Mouse (Mus musculus) liver, adult 2 months (tissue): ENCODE results near the gene Ctdsp2. TPM values are rescaled to one million over a fixed set of nuclear protein-coding genes. Genes with fewer than 3 reads are reported as not detected.

Experiments used
- DNase-seq: peaks from one replicate; pipeline ENCODE4 v3.0.0-alpha.2; 2011; ENCODE audit warnings: low read depth, low spot score; ENCODE audit errors: extremely low read depth
- H3K27ac ChIP-seq: fragments of 200-500 bp; replicated peaks from 2 replicates; pipeline ENCODE4 v1.5.1; 2012; ENCODE audit warnings: low read depth, mild to moderate bottlenecking, control low read depth, inconsistent platforms, low read length; ENCODE audit not compliant: insufficient read depth
- H3K27me3 ChIP-seq: fragments of 200-500 bp; 2 replicates; pipeline ENCODE4 v1.6.1; 2012; ENCODE audit warnings: mild to moderate bottlenecking, moderate library complexity, low read length, inconsistent platforms; ENCODE audit not compliant: control insufficient read depth, insufficient read depth
- H3K36me3 ChIP-seq: fragments of 200-500 bp; 2 replicates; pipeline ENCODE4 v1.6.1; 2012; ENCODE audit warnings: low read length, inconsistent platforms; ENCODE audit not compliant: control insufficient read depth, insufficient read depth
- H3K4me1 ChIP-seq: fragments of 200-500 bp; 2 replicates; pipeline ENCODE4 v1.6.1; 2011; ENCODE audit warnings: low read length; ENCODE audit not compliant: control insufficient read depth, insufficient read depth
- H3K4me3 ChIP-seq: fragments of 200-500 bp; 2 replicates; pipeline ENCODE4 v1.5.1; 2011; ENCODE audit warnings: low read depth, mild to moderate bottlenecking, control low read depth, low read length, moderate library complexity; ENCODE audit not compliant: insufficient read depth
- H3K79me2 ChIP-seq: fragments of 200-500 bp; 2 replicates; pipeline ENCODE4 v1.6.1; 2012; ENCODE audit warnings: inconsistent platforms, mild to moderate bottlenecking, low read length, moderate library complexity; ENCODE audit not compliant: control insufficient read depth, insufficient read depth
- H3K9ac ChIP-seq: fragments of 200-500 bp; 2 replicates; pipeline ENCODE4 v1.6.1; 2012; ENCODE audit warnings: low read depth, mild to moderate bottlenecking, control low read depth, inconsistent platforms, low read length
- CTCF ChIP-seq: fragments of 200-500 bp; IDR thresholded peaks from 2 replicates; pipeline ENCODE4 v1.5.1; 2011; ENCODE audit warnings: low read depth, low read length, control low read depth
- POLR2A ChIP-seq: fragments of 200-500 bp; IDR thresholded peaks from 2 replicates; pipeline ENCODE4 v1.6.1; 2011; ENCODE audit warnings: low read length, control low read depth; ENCODE audit not compliant: insufficient read depth; ENCODE audit errors: extremely low read depth
- WGBS: fragments of 180-500 bp; shearing (Covaris S2); methylation state at CpG from one replicate; pipeline ENCODE4 v1.1.7; 2018; 5-methylcytosine and 5-hydroxymethylcytosine counted together
- polyA plus RNA-seq: library from polyadenylated mRNA; depleted of rRNA; stranded (reverse); fragments of >200 nt; gene quantifications from 2 replicates; pipeline ENCODE4 v1.2.3, GENCODE M21; 2012
- total RNA-seq: library from RNA; depleted of rRNA; stranded (reverse); fragments of >200 nt; gene quantifications from 2 replicates; pipeline ENCODE4 v1.2.3, GENCODE M21; 2014

Gene Ctdsp2
- total and polyA plus RNA-seq, 2 experiments = 18.4 to 29.3 TPM

DNA sequence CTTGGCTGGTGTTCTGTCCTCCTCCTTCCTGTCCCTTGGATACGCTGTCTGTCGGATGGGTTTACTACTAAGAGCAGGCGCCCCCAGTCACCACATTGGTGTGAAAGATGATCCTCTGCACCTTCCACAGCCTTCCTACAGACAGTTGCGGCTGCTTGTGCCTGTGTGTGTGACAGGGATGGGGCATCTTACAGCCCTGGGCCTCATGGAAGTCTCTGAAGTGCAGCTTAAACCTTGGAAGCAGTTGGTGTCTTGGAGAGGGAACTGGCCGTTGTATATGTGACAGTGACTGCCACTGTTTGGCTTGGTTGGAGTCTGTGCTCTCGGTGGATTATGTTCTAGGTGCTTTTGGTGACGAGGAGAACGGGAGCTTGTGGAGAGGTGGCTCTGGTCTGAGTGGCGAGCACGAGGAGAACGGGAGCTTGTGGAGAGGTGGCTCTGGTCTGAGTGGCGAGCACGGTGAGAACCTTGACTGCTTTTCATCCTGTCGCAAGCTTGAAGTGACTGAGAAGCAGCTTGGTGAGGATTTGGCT, 4.7 kb downstream of the Ctdsp2 start:
- Histone ChIP-seq H3K27ac (peak overlapping the region; percentile 1; the same call in 1 of the 2 replicates), H3K36me3 (no peaks in the 10 kb centered on the region), H3K4me1 (peaks cover 60% of the 10 kb centered on the region), H3K79me2 (peaks cover 87% of the 10 kb centered on the region), H3K9ac (peak overlapping the region; percentile 15), H3K27me3 (no peaks in the 10 kb centered on the region), H3K4me3 (peak overlapping the region; percentile 5; the same call in 1 of the 2 replicates)
- no peak for TF ChIP-seq POLR2A
- TF ChIP-seq CTCF = no peak
- WGBS = 20% methylated on average over 14 of the region's 14 CpGs
- DNase-seq = no peak

DNA sequence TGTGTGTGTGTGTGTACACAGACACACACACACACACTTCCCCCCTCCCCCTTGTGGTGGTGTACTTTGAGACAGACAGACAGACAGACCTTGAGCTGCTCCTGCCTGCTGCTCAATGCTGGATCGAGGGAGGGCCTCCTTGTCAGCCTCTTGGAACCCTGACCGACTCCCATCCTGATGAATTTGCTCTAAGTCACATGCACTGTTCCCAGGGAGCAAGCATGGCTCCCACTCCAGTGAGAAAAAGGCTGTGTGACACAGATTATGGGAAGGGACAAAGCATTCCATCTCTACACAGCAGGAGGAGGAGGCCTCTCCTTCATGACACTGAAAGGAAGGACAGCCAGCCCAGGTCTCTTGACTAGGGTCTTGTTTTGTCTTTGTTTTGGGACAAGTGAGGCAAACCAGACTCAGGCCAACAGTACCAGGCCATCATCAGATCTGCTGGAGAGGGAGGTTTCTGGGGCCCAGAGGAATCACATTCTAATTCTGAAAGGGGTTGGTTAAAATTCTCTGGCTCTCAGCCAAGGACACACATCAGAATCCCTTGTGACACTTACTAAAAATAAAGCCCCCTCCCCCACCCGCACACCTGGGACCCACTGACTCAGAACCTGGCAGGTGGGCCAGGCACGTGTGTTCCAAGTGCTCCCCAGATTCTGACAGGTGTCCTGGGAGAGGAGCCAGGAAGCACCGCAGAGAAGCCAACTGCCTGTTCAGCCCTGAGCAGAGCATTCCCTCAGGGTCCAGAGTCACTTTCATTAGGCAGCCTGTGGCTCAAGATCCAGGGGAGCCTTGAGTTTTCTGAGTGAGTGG, 5.9 kb downstream of the Ctdsp2 start:
- H3K4me1 ChIP-seq = peaks cover 60% of the 10 kb centered on the region
- peak; percentile 58 for DNase-seq
- H3K9ac ChIP-seq = no peak overlapping the region
- 12% methylated on average over 5 of the region's 5 CpGs for WGBS
- H3K27ac ChIP-seq = peak overlapping the region; percentile 7; the same call in 1 of the 2 replicates
- TF ChIP-seq POLR2A (no peak), CTCF (no peak)
- peaks cover 85% of the 10 kb centered on the region for H3K79me2 ChIP-seq
- H3K4me3 ChIP-seq = no peak overlapping the region
- no peaks in the 10 kb centered on the region for H3K27me3 ChIP-seq
- H3K36me3 ChIP-seq = no peaks in the 10 kb centered on the region

DNA sequence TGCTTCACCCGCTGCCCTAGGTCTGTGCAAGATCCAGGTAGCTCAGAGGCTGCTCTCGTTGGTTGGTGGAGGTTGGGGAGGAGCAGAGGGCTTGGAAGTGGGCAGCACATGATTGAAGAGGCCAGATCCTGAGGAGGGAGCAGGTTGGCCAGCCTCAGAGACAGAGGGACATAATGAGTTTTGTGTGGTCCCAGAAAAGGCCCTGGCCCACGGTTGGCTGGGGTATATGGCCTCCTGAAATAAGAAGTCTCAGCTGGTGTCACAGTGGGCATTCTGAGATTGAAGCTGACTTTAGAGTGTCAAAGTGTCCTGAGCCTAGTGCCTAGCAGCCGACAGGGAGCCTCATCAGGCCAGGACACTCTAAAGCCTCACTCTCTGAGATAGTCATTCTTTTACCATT, 6.6 kb downstream of the Ctdsp2 start:
- peaks cover 60% of the 10 kb centered on the region for H3K4me1 ChIP-seq
- no peak overlapping the region for H3K27ac ChIP-seq
- TF ChIP-seq POLR2A = no peak
- no peak for TF ChIP-seq CTCF
- DNase-seq = no peak
- 66% methylated on average over 4 of the region's 4 CpGs for WGBS
- H3K9ac ChIP-seq = no peak overlapping the region
- no peak overlapping the region for H3K4me3 ChIP-seq
- H3K79me2 ChIP-seq = peaks cover 79% of the 10 kb centered on the region
- H3K27me3 ChIP-seq = no peaks in the 10 kb centered on the region
- no peaks in the 10 kb centered on the region for H3K36me3 ChIP-seq

DNA sequence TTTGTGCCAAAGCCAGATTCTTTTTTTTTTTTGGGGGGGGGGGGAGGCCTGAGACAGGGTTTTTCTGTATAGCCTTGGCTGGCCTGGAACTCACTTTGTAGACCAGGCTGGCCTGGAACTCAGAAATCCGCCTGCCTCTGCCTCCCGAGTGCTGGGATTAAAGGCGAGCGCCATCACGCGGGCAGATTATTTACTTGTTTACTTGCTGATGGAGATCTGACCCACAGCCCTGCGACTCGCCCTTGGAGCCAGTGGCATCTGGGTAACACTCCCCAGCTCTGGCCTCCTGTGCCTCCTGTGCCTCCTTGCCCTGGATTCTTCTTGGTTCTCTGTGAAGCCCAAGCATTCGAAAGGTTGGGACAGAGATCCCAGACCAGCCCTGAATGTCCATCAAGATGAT, 7.1 kb downstream of the Ctdsp2 start:
- 47% methylated on average over 9 of the region's 9 CpGs for WGBS
- no peak for DNase-seq
- peaks cover 78% of the 10 kb centered on the region for H3K79me2 ChIP-seq
- no peak for TF ChIP-seq CTCF
- no peak for TF ChIP-seq POLR2A
- H3K9ac ChIP-seq = no peak overlapping the region
- H3K27me3 ChIP-seq = no peaks in the 10 kb centered on the region
- peaks cover 60% of the 10 kb centered on the region for H3K4me1 ChIP-seq
- no peak overlapping the region; the same call in 1 of the 2 replicates for H3K27ac ChIP-seq
- no peaks in the 10 kb centered on the region for H3K36me3 ChIP-seq
- H3K4me3 ChIP-seq = no peak overlapping the region

DNA sequence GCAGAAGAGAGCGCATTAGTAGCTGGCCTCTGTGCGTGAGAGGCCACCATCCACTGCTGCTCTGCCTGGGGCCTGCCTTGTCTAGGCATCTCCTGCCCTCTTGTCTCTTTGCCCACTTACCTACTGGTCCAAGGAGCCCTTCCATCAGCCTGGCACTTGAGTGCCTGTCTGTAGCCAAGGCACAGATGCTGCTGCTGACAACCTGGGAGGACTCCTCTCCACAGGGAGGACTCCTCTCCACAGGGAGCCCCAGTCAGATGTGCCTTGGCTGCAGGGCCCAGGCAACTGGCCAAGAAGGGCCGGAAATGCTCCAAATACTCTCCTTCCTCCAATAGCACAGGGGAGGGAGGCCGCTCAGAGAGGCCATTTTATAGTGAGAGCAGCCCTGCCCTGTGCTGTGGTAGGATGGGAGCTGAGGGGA, 8.0 kb downstream of the Ctdsp2 start:
- H3K4me3 ChIP-seq = no peak overlapping the region
- H3K79me2 ChIP-seq = peaks cover 80% of the 10 kb centered on the region
- no peaks in the 10 kb centered on the region for H3K27me3 ChIP-seq
- H3K4me1 ChIP-seq = peaks cover 55% of the 10 kb centered on the region
- TF ChIP-seq CTCF = no peak
- no peak for TF ChIP-seq POLR2A
- H3K36me3 ChIP-seq = peaks cover under 1% of the 10 kb centered on the region
- WGBS = 35% methylated on average over 4 of the region's 4 CpGs
- peak; percentile 51 for DNase-seq
- H3K9ac ChIP-seq = no peak overlapping the region
- peak overlapping the region; percentile 21 for H3K27ac ChIP-seq
